Mouse (Mus musculus): ENCODE data around the gene Scamp1.

- TF ChIP-seq CTCF (IDR thresholded peaks at IDR 0.05; ENCODE audit: low read depth) (no peak), EP300 (IDR thresholded peaks at IDR 0.05; ENCODE audit: low read depth) (no peak)
These were observed 62.0 kb downstream of the Scamp1 start for GRCm38 (mm10) chr13:94223609-94224008.
